Mouse (Mus musculus): ENCODE results near the gene Ankrd17.

Ankrd17 gene

GRCm38 (mm10) chr5:90366121-90367066 lies at the start of gene Ankrd17:
Gene Ankrd17, minus strand, starts transcription at chr5:90366577.
- peak; percentile 89 to 90 for DNase-seq (ENCODE audit: low spot score in 2 of 2)

GRCm38 (mm10) chr5:90414925-90415295 lies 48.5 kb upstream of the Ankrd17 start:
- DNase-seq (ENCODE audit: low spot score in 2 of 2) = no peak

- no peak for DNase-seq (ENCODE audit: low spot score in 2 of 2)
Measured at GRCm38 (mm10) chr5:90414142-90414924, 48.0 kb upstream of the Ankrd17 start.

- no peak for DNase-seq (ENCODE audit: low spot score in 2 of 2)
Measured at GRCm38 (mm10) chr5:90405210-90405609, 38.8 kb upstream of the Ankrd17 start.

GRCm38 (mm10) chr5:90396817-90397216 lies 30.4 kb upstream of the Ankrd17 start:
- no peak for DNase-seq (ENCODE audit: low spot score in 2 of 2)

- DNase-seq (ENCODE audit: low spot score in 2 of 2) = no peak
Measured at GRCm38 (mm10) chr5:90394322-90394721, 27.9 kb upstream of the Ankrd17 start.

- DNase-seq (ENCODE audit: low spot score in 2 of 2) = no peak
Measured at GRCm38 (mm10) chr5:90393764-90394163, 27.4 kb upstream of the Ankrd17 start.

- DNase-seq (ENCODE audit: low spot score in 2 of 2) = peak; percentile 7 to 22
Measured at GRCm38 (mm10) chr5:90383080-90383479, 16.7 kb upstream of the Ankrd17 start.

GRCm38 (mm10) chr5:90381458-90381857 lies 15.1 kb upstream of the Ankrd17 start:
- DNase-seq (ENCODE audit: low spot score in 2 of 2) = no peak

- no peak for DNase-seq (ENCODE audit: low spot score in 2 of 2)
Measured at GRCm38 (mm10) chr5:90373708-90374107, 7.3 kb upstream of the Ankrd17 start.

GRCm38 (mm10) chr5:90370401-90370800 lies 4.0 kb upstream of the Ankrd17 start:
- DNase-seq (ENCODE audit: low spot score in 2 of 2) = no peak

GRCm38 (mm10) chr5:90367067-90367303 lies 608 bp upstream of the Ankrd17 start, which contains the start of gene Gm9958:
Gene Gm9958, plus strand, starts transcription at chr5:90367204.
- DNase-seq (ENCODE audit: low spot score in 2 of 2) = no peak

GRCm38 (mm10) chr5:90365141-90365951 lies 1.0 kb downstream of the Ankrd17 start:
- DNase-seq (ENCODE audit: low spot score in 2 of 2) = peak; percentile 41 to 62

GRCm38 (mm10) chr5:90364526-90364925 lies 1.9 kb downstream of the Ankrd17 start:
- DNase-seq (ENCODE audit: low spot score in 2 of 2) = peak; percentile 60 to 80

GRCm38 (mm10) chr5:90355824-90356223 lies 10.6 kb downstream of the Ankrd17 start:
- DNase-seq (ENCODE audit: low spot score in 2 of 2) = no peak

- no peak for DNase-seq (ENCODE audit: low spot score in 2 of 2)
Measured at GRCm38 (mm10) chr5:90353552-90354317, 12.6 kb downstream of the Ankrd17 start.

- no peak for DNase-seq (ENCODE audit: low spot score in 2 of 2)
Measured at GRCm38 (mm10) chr5:90346877-90347276, 19.5 kb downstream of the Ankrd17 start.

GRCm38 (mm10) chr5:90340847-90341246 lies 25.5 kb downstream of the Ankrd17 start:
- no peak for DNase-seq (ENCODE audit: low spot score in 2 of 2)

- DNase-seq (ENCODE audit: low spot score in 2 of 2) = no peak
Measured at GRCm38 (mm10) chr5:90339953-90340343, 26.4 kb downstream of the Ankrd17 start.

- peak; percentile 8 to 16 for DNase-seq (ENCODE audit: low spot score in 2 of 2)
Measured at GRCm38 (mm10) chr5:90339129-90339952, 27.0 kb downstream of the Ankrd17 start.

Data from spleen, postnatal 36 days (tissue).